Mouse (Mus musculus): ENCODE results near the gene Smyd1. TPM values are rescaled to one million over a fixed set of nuclear protein-coding genes. Genes with fewer than 3 reads are reported as not detected.

Gene Smyd1
- polyA plus RNA-seq, 1 experiment from 2014 or later, result 0.65 TPM

GRCm38 (mm10) chr6:71352201-71352600 lies 30.2 kb upstream of the Smyd1 start:
- WGBS, result 95% methylated on average over 6 of the region's 6 CpGs
- Histone ChIP-seq H3K27me3 (ENCODE audit: insufficient read depth, low read length) (no peaks in the 10 kb centered on the region), H3K4me1 (ENCODE audit: insufficient read depth, low read length) (no peaks in the 10 kb centered on the region), H3K27ac (ENCODE audit: low read length) (no peak overlapping the region), H3K4me3 (ENCODE audit: low read length) (no peak overlapping the region), H3K9ac (replicated peaks; ENCODE audit: low read length) (no peak overlapping the region), H3K4me2 (replicated peaks; ENCODE audit: low read depth, low read length) (no peak overlapping the region), H3K36me3 (ENCODE audit: insufficient read depth, low read length) (no peaks in the 10 kb centered on the region), H3K9me3 (ENCODE audit: low read length) (0 out of 2 replicates have a peak, but pooled peaks cover 4% of the 10 kb centered on the region)
- ATAC-seq (ENCODE audit: low FRiP score, low TSS enrichment), result no peak

- Histone ChIP-seq H3K4me2 (replicated peaks; ENCODE audit: low read depth, low read length) (no peak overlapping the region), H3K27me3 (ENCODE audit: insufficient read depth, low read length) (no peaks in the 10 kb centered on the region), H3K36me3 (ENCODE audit: insufficient read depth, low read length) (no peaks in the 10 kb centered on the region), H3K27ac (ENCODE audit: low read length) (no peak overlapping the region), H3K4me3 (ENCODE audit: low read length) (no peak overlapping the region), H3K4me1 (ENCODE audit: insufficient read depth, low read length) (no peaks in the 10 kb centered on the region), H3K9me3 (ENCODE audit: low read length) (0 out of 2 replicates have a peak, but pooled peaks cover 4% of the 10 kb centered on the region), H3K9ac (replicated peaks; ENCODE audit: low read length) (no peak overlapping the region)
- ATAC-seq (ENCODE audit: low FRiP score, low TSS enrichment), result no peak
- WGBS, result 96% methylated on average over 3 of the region's 3 CpGs
Measured at GRCm38 (mm10) chr6:71351201-71351600, 29.2 kb upstream of the Smyd1 start.

- Histone ChIP-seq H3K27ac (ENCODE audit: low read length) (no peak overlapping the region), H3K9me3 (ENCODE audit: low read length) (0 out of 2 replicates have a peak, but pooled peaks cover 4% of the 10 kb centered on the region), H3K9ac (replicated peaks; ENCODE audit: low read length) (no peak overlapping the region), H3K4me3 (ENCODE audit: low read length) (no peak overlapping the region), H3K4me2 (replicated peaks; ENCODE audit: low read depth, low read length) (no peak overlapping the region), H3K36me3 (ENCODE audit: insufficient read depth, low read length) (no peaks in the 10 kb centered on the region), H3K27me3 (ENCODE audit: insufficient read depth, low read length) (no peaks in the 10 kb centered on the region), H3K4me1 (ENCODE audit: insufficient read depth, low read length) (no peaks in the 10 kb centered on the region)
- ATAC-seq (ENCODE audit: low FRiP score, low TSS enrichment), result no peak
- 94% methylated on average over 9 of the region's 9 CpGs for WGBS
Measured at GRCm38 (mm10) chr6:71348006-71348405, 26.0 kb upstream of the Smyd1 start.

- Histone ChIP-seq H3K27me3 (ENCODE audit: insufficient read depth, low read length) (no peaks in the 10 kb centered on the region), H3K4me3 (ENCODE audit: low read length) (no peak overlapping the region), H3K9ac (replicated peaks; ENCODE audit: low read length) (no peak overlapping the region), H3K4me1 (ENCODE audit: insufficient read depth, low read length) (no peaks in the 10 kb centered on the region), H3K36me3 (ENCODE audit: insufficient read depth, low read length) (no peaks in the 10 kb centered on the region), H3K27ac (ENCODE audit: low read length) (no peak overlapping the region), H3K9me3 (ENCODE audit: low read length) (no peaks in the 10 kb centered on the region), H3K4me2 (replicated peaks; ENCODE audit: low read depth, low read length) (no peak overlapping the region)
- ATAC-seq (ENCODE audit: low FRiP score, low TSS enrichment), result no peak
- 90% methylated on average over 9 of the region's 9 CpGs for WGBS
Measured at GRCm38 (mm10) chr6:71341179-71341578, 19.1 kb upstream of the Smyd1 start.

- Histone ChIP-seq H3K9me3 (ENCODE audit: low read length) (no peaks in the 10 kb centered on the region), H3K4me1 (ENCODE audit: insufficient read depth, low read length) (no peaks in the 10 kb centered on the region), H3K4me2 (replicated peaks; ENCODE audit: low read depth, low read length) (no peak overlapping the region), H3K4me3 (ENCODE audit: low read length) (no peak overlapping the region), H3K36me3 (ENCODE audit: insufficient read depth, low read length) (no peaks in the 10 kb centered on the region), H3K27me3 (ENCODE audit: insufficient read depth, low read length) (no peaks in the 10 kb centered on the region), H3K9ac (replicated peaks; ENCODE audit: low read length) (no peak overlapping the region), H3K27ac (ENCODE audit: low read length) (no peak overlapping the region)
- no peak for ATAC-seq (ENCODE audit: low FRiP score, low TSS enrichment)
- WGBS, result 73% methylated on average over 4 of the region's 4 CpGs
Measured at GRCm38 (mm10) chr6:71339351-71339750, 17.3 kb upstream of the Smyd1 start.

- H3K36me3 ChIP-seq (ENCODE audit: insufficient read depth, low read length), result no peaks in the 10 kb centered on the region
- H3K4me3 ChIP-seq (ENCODE audit: low read length), result no peak overlapping the region
- WGBS, result 78% methylated on average over 3 of the region's 3 CpGs
- no peak for ATAC-seq (ENCODE audit: low FRiP score, low TSS enrichment)
- H3K9me3 ChIP-seq (ENCODE audit: low read length), result no peaks in the 10 kb centered on the region
- no peak overlapping the region for H3K27ac ChIP-seq (ENCODE audit: low read length)
- H3K4me2 ChIP-seq (replicated peaks; ENCODE audit: low read depth, low read length), result no peak overlapping the region
- H3K9ac ChIP-seq (replicated peaks; ENCODE audit: low read length), result no peak overlapping the region
- H3K4me1 ChIP-seq (ENCODE audit: insufficient read depth, low read length), result no peaks in the 10 kb centered on the region
- no peaks in the 10 kb centered on the region for H3K27me3 ChIP-seq (ENCODE audit: insufficient read depth, low read length)
Measured at GRCm38 (mm10) chr6:71338941-71339340, 16.9 kb upstream of the Smyd1 start.

- Histone ChIP-seq H3K4me3 (ENCODE audit: low read length) (no peak overlapping the region), H3K9me3 (ENCODE audit: low read length) (no peaks in the 10 kb centered on the region), H3K4me1 (ENCODE audit: insufficient read depth, low read length) (no peaks in the 10 kb centered on the region), H3K27ac (ENCODE audit: low read length) (no peak overlapping the region), H3K36me3 (ENCODE audit: insufficient read depth, low read length) (no peaks in the 10 kb centered on the region), H3K9ac (replicated peaks; ENCODE audit: low read length) (no peak overlapping the region), H3K27me3 (ENCODE audit: insufficient read depth, low read length) (no peaks in the 10 kb centered on the region), H3K4me2 (replicated peaks; ENCODE audit: low read depth, low read length) (no peak overlapping the region)
- 96% methylated on average over 8 of the region's 8 CpGs for WGBS
- no peak for ATAC-seq (ENCODE audit: low FRiP score, low TSS enrichment)
Measured at GRCm38 (mm10) chr6:71337666-71338065, 15.6 kb upstream of the Smyd1 start.

- H3K27me3 ChIP-seq (ENCODE audit: insufficient read depth, low read length), result no peaks in the 10 kb centered on the region
- no peak overlapping the region for H3K4me3 ChIP-seq (ENCODE audit: low read length)
- WGBS, result 89% methylated on average over 11 of the region's 11 CpGs
- H3K9me3 ChIP-seq (ENCODE audit: low read length), result no peaks in the 10 kb centered on the region
- ATAC-seq (ENCODE audit: low FRiP score, low TSS enrichment), result no peak
- no peaks in the 10 kb centered on the region for H3K36me3 ChIP-seq (ENCODE audit: insufficient read depth, low read length)
- H3K27ac ChIP-seq (ENCODE audit: low read length), result no peak overlapping the region
- H3K4me2 ChIP-seq (replicated peaks; ENCODE audit: low read depth, low read length), result no peak overlapping the region
- H3K9ac ChIP-seq (replicated peaks; ENCODE audit: low read length), result no peak overlapping the region
- H3K4me1 ChIP-seq (ENCODE audit: insufficient read depth, low read length), result no peaks in the 10 kb centered on the region
Measured at GRCm38 (mm10) chr6:71333578-71334273, 11.7 kb upstream of the Smyd1 start.

GRCm38 (mm10) chr6:71333031-71333430 lies 11.0 kb upstream of the Smyd1 start:
- H3K9ac ChIP-seq (replicated peaks; ENCODE audit: low read length), result no peak overlapping the region
- WGBS, result 49% methylated on average over 3 of the region's 3 CpGs
- ATAC-seq (ENCODE audit: low FRiP score, low TSS enrichment), result no peak

GRCm38 (mm10) chr6:71332236-71332965 lies 10.4 kb upstream of the Smyd1 start:
- ATAC-seq (ENCODE audit: low FRiP score, low TSS enrichment), result no peak
- H3K4me2 ChIP-seq (replicated peaks; ENCODE audit: low read depth, low read length), result no peak overlapping the region
- H3K9ac ChIP-seq (replicated peaks; ENCODE audit: low read length), result no peak overlapping the region
- H3K27ac ChIP-seq (ENCODE audit: low read length), result no peak overlapping the region
- H3K4me1 ChIP-seq (ENCODE audit: insufficient read depth, low read length), result no peaks in the 10 kb centered on the region
- H3K4me3 ChIP-seq (ENCODE audit: low read length), result no peak overlapping the region
- no peaks in the 10 kb centered on the region for H3K9me3 ChIP-seq (ENCODE audit: low read length)
- no peaks in the 10 kb centered on the region for H3K27me3 ChIP-seq (ENCODE audit: insufficient read depth, low read length)
- H3K36me3 ChIP-seq (ENCODE audit: insufficient read depth, low read length), result no peaks in the 10 kb centered on the region
- 86% methylated on average over 11 of the region's 11 CpGs for WGBS

More at GRCm38 (mm10) chr6:71333031-71333430, 11.0 kb upstream of the Smyd1 start:
- no peaks in the 10 kb centered on the region for H3K4me1 ChIP-seq (ENCODE audit: insufficient read depth, low read length)
- no peaks in the 10 kb centered on the region for H3K27me3 ChIP-seq (ENCODE audit: insufficient read depth, low read length)
- H3K27ac ChIP-seq (ENCODE audit: low read length), result no peak overlapping the region
- H3K4me2 ChIP-seq (replicated peaks; ENCODE audit: low read depth, low read length), result no peak overlapping the region
- H3K9me3 ChIP-seq (ENCODE audit: low read length), result no peaks in the 10 kb centered on the region
- H3K4me3 ChIP-seq (ENCODE audit: low read length), result no peak overlapping the region
- H3K36me3 ChIP-seq (ENCODE audit: insufficient read depth, low read length), result no peaks in the 10 kb centered on the region
